Mouse (Mus musculus) neural tube, embryonic 12.5 days (tissue): ENCODE results near the gene Nrxn2. TPM values are rescaled to one million over a fixed set of nuclear protein-coding genes. Genes with fewer than 3 reads are reported as not detected.

ENCODE experiments used
- ATAC-seq: fragments of 200-750 bp; cut with Nextera tagmentation; 2 replicates; pipeline ENCODE4 v1.8.0; 2017; ENCODE audit warnings: low read depth, mild to moderate bottlenecking, moderate TSS enrichment, moderate library complexity; ENCODE audit not compliant: low FRiP score
- H3K27ac ChIP-seq: fragments of 300-500 bp; sonication (generic); 2 replicates; pipeline ENCODE4 v1.5.1; 2016
- H3K27me3 ChIP-seq: fragments of 300-500 bp; sonication (generic); replicated peaks from 2 replicates; pipeline ENCODE4 v1.6.1; 2016; ENCODE audit warnings: mild to moderate bottlenecking
- H3K36me3 ChIP-seq: fragments of 300-500 bp; sonication (generic); 2 replicates; pipeline ENCODE4 v1.6.1; 2016; ENCODE audit warnings: mild to moderate bottlenecking
- H3K4me1 ChIP-seq: fragments of 300-500 bp; sonication (generic); 2 replicates; pipeline ENCODE4 v1.6.1; 2016
- H3K4me2 ChIP-seq: fragments of 300-500 bp; sonication (generic); replicated peaks from 2 replicates; pipeline ENCODE4 v1.6.1; 2016; ENCODE audit warnings: mild to moderate bottlenecking
- H3K4me3 ChIP-seq: fragments of 300-500 bp; sonication (generic); 2 replicates; pipeline ENCODE4 v1.5.1; 2016
- H3K9ac ChIP-seq: fragments of 300-500 bp; sonication (generic); 2 replicates; pipeline ENCODE4 v1.6.1; 2016; ENCODE audit warnings: mild to moderate bottlenecking
- H3K9me3 ChIP-seq: fragments of 300-500 bp; sonication (generic); 2 replicates; pipeline ENCODE4 v1.6.1; 2016; ENCODE audit warnings: mild to moderate bottlenecking
- WGBS: fragments of 180-500 bp; shearing (Covaris S2); methylation state at CpG from one replicate; pipeline ENCODE4 v1.1.7; 2016; 5-methylcytosine and 5-hydroxymethylcytosine counted together
- polyA plus RNA-seq: library from polyadenylated mRNA; unstranded; fragments of >200 nt; fragmentation: Nextera tagmentation; extraction: Ambion mirVana; gene quantifications from 2 replicates; pipeline ENCODE4 v1.2.1, GENCODE M21; 2016

Gene Nrxn2
- polyA plus RNA-seq, 1 experiment from 2014 or later: 31.2 TPM

DNA sequence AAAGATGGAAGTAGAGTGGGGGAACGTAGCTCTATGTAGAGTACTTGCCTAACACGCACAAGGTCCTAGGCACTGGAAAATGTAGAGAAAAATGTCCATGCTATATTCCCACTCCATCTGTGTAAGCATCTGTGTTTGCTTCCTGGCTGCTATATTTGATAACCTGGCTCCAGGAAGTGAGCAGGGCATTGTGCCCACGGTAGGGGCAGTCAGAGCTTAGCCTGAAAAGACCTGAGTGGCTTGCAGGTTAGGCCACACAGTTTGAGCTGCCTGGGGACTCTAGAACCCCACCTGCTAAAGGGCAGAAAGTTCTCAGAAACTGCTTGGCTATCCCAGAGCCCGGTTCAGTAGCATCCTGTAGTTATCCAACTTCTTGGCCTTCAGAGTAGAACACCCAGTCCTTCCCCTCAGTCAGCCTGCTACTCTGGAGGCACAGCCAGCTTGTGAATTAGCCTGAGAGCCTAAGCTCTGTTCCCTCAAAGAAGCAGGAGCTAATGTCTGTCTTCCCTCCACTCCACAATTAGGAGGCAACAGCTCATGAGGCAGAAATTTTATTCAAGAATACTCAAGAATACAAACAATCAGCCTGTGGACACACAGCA is 36.1 kb upstream of the Nrxn2 start:
- no peak for ATAC-seq
- Histone ChIP-seq H3K4me2 (no peak overlapping the region), H3K27ac (no peak overlapping the region), H3K4me3 (no peak overlapping the region), H3K4me1 (peaks cover 11% of the 10 kb centered on the region), H3K27me3 (no peaks in the 10 kb centered on the region), H3K36me3 (peaks cover 14% of the 10 kb centered on the region), H3K9ac (no peak overlapping the region), H3K9me3 (no peaks in the 10 kb centered on the region)
- WGBS: 84% methylated on average over 4 of the region's 4 CpGs

- Histone ChIP-seq H3K9me3 (no peaks in the 10 kb centered on the region), H3K4me2 (no peak overlapping the region), H3K4me1 (peaks cover 7% of the 10 kb centered on the region; the same call in 1 of the 2 replicates), H3K27ac (no peak overlapping the region), H3K4me3 (no peak overlapping the region), H3K36me3 (0 out of 2 replicates have a peak, but pooled peaks cover 4% of the 10 kb centered on the region), H3K27me3 (no peaks in the 10 kb centered on the region), H3K9ac (0 out of 2 replicates have a peak overlapping the region, but pooled peaks have one; percentile 5)
- ATAC-seq: no peak
- 52% methylated on average over 5 of the region's 5 CpGs for WGBS
Measured at GRCm38 (mm10) chr19:6383470-6383869, 35.1 kb upstream of the Nrxn2 start.

DNA sequence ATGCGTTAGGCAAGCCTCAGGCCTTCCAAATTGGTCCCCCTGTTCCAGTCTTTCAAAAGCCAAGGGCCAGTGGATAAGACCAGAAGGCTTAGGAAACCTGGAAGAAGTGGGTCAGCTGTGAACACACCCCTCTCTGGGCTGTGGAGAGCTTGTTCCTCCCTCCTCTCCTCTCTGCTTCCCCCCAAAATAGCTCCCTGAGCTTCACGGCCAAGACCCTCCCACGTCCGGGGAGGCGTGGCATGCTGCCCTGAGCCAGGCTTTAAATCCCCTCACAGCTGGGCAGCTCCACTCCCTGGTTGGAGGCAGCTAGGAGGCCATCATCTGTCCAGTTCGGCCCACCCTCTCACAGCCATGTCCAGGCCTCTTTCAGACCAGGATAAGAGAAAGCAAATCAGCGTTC is 34.4 kb upstream of the Nrxn2 start, which contains the start of gene Pygm:
TSS of gene Pygm (plus strand) at position 272 of the 400 bp plus-strand sequence.
- Histone ChIP-seq H3K4me1 (peaks cover 8% of the 10 kb centered on the region; the same call in 1 of the 2 replicates), H3K36me3 (no peaks in the 10 kb centered on the region), H3K27ac (no peak within 1 kb of the TSS), H3K27me3 (no peaks in the 10 kb centered on the region), H3K4me2 (no peak within 1 kb of the TSS), H3K9me3 (no peaks in the 10 kb centered on the region), H3K4me3 (no peak within 1 kb of the TSS), H3K9ac (0 out of 2 replicates have a peak within 1 kb of the TSS, but pooled peaks have one; percentile 5)
- no peak for ATAC-seq
- 20% methylated on average over 7 of the region's 7 CpGs for WGBS

DNA sequence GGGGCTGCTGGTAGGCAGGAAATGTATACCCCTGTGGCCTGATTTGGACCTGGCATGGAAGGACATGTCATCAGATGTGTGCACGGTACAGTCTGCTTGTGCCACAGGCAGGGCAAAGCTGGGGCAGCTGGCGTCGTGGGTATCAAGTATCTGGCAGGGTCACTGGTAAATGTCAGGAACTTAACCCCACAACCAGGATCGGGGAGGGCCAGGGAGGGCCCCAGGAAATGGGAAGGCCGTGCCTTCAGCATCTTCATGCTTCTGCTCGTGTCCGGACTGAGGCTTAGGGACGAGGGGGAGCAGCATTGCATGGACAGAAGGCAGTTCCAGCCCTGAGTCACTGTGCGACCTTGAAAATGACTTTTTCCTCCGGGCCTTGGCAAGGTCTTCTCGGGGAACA is 33.6 kb upstream of the Nrxn2 start:
- peaks cover 16% of the 10 kb centered on the region for H3K4me1 ChIP-seq
- WGBS: 84% methylated on average over 11 of the region's 11 CpGs
- no peak for ATAC-seq

DNA sequence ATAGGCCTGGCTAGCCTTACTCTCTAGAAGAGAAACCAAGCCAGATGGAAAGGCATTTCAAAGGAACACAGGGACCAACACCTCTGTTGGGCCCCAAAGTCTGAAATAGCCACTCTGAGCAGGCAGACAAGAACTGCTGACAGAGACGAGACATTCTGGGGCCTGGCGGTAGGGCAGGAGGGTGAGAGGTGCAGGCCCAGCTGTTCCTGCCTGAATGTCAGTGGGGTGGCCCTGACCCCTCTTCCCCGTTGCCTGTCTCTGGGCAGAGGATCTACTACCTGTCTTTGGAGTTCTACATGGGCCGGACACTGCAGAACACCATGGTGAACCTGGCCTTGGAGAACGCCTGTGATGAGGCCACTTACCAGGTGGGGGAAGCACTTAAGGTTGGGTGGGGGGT is 33.1 kb upstream of the Nrxn2 start:
- H3K4me3 ChIP-seq: no peak overlapping the region
- WGBS: 85% methylated on average over 5 of the region's 5 CpGs
- no peak for ATAC-seq
- no peak overlapping the region for H3K9ac ChIP-seq
- no peaks in the 10 kb centered on the region for H3K36me3 ChIP-seq
- no peaks in the 10 kb centered on the region for H3K9me3 ChIP-seq
- H3K27ac ChIP-seq: no peak overlapping the region
- H3K4me2 ChIP-seq: no peak overlapping the region
- no peaks in the 10 kb centered on the region for H3K27me3 ChIP-seq
- peaks cover 16% of the 10 kb centered on the region for H3K4me1 ChIP-seq

More for the DNA sequence above, 33.6 kb upstream of the Nrxn2 start:
- no peak overlapping the region for H3K4me3 ChIP-seq
- no peak overlapping the region for H3K4me2 ChIP-seq
- H3K9me3 ChIP-seq: no peaks in the 10 kb centered on the region
- H3K9ac ChIP-seq: no peak overlapping the region
- no peak overlapping the region for H3K27ac ChIP-seq
- no peaks in the 10 kb centered on the region for H3K27me3 ChIP-seq
- H3K36me3 ChIP-seq: no peaks in the 10 kb centered on the region

DNA sequence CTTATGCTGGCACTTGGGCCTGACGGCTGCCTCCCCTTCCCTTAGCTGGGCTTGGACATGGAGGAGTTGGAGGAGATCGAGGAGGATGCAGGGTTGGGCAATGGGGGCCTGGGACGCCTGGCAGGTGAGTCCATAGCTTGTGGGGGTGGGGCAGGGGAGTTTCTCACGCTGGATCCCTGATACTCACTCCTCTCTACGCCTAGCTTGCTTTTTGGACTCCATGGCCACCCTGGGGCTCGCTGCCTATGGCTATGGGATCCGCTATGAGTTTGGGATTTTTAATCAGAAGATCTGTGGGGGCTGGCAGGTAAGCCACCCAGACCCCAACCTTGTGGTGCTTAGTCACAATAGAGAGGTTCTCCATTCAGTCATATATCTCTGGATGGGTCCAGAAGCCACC is 32.7 kb upstream of the Nrxn2 start:
- H3K9ac ChIP-seq: no peak overlapping the region
- ATAC-seq: no peak
- H3K36me3 ChIP-seq: no peaks in the 10 kb centered on the region
- H3K27ac ChIP-seq: no peak overlapping the region
- H3K27me3 ChIP-seq: no peaks in the 10 kb centered on the region
- H3K9me3 ChIP-seq: no peaks in the 10 kb centered on the region
- H3K4me3 ChIP-seq: no peak overlapping the region
- no peak overlapping the region for H3K4me2 ChIP-seq
- H3K4me1 ChIP-seq: peaks cover 16% of the 10 kb centered on the region
- 75% methylated on average over 7 of the region's 7 CpGs for WGBS

- 60% methylated on average over 9 of the region's 9 CpGs for WGBS
- no peaks in the 10 kb centered on the region for H3K36me3 ChIP-seq
- no peak overlapping the region for H3K9ac ChIP-seq
Measured at GRCm38 (mm10) chr19:6386234-6386633, 32.3 kb upstream of the Nrxn2 start.

GRCm38 (mm10) chr19:6388006-6388405 is 30.5 kb upstream of the Nrxn2 start:
- Histone ChIP-seq H3K9me3 (no peaks in the 10 kb centered on the region), H3K4me1 (peaks cover 16% of the 10 kb centered on the region), H3K27ac (no peak overlapping the region), H3K9ac (no peak overlapping the region), H3K4me2 (no peak overlapping the region), H3K36me3 (no peaks in the 10 kb centered on the region), H3K4me3 (no peak overlapping the region), H3K27me3 (no peaks in the 10 kb centered on the region)
- WGBS: 83% methylated on average over 13 of the region's 13 CpGs
- no peak for ATAC-seq

More at GRCm38 (mm10) chr19:6386234-6386633, 32.3 kb upstream of the Nrxn2 start:
- ATAC-seq: no peak
- Histone ChIP-seq H3K9me3 (no peaks in the 10 kb centered on the region), H3K4me2 (no peak overlapping the region), H3K27me3 (no peaks in the 10 kb centered on the region), H3K27ac (no peak overlapping the region), H3K4me3 (no peak overlapping the region), H3K4me1 (peaks cover 16% of the 10 kb centered on the region)

DNA sequence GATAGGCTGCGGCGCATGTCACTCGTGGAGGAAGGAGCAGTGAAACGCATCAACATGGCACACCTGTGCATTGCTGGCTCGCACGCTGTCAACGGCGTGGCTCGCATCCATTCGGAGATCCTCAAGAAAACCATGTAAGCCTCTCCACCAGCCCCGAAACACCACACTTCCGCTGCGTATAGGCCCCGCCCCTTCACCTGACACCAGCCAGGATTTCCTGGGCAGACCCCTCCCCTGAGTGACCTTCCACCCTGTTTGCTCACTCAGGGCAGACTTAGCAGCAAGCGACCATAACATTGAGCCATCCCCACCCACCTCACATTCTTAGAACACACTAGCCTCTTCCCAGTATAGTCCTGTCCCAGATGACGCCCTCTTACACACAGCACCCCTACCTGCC is 28.7 kb upstream of the Nrxn2 start:
- 0 out of 2 replicates have a peak overlapping the region, but pooled peaks have one; percentile 7 for H3K4me3 ChIP-seq
- H3K27ac ChIP-seq: no peak overlapping the region
- H3K4me2 ChIP-seq: peak overlapping the region; percentile 47
- peaks cover 12% of the 10 kb centered on the region for H3K4me1 ChIP-seq
- H3K9ac ChIP-seq: no peak overlapping the region
- no peaks in the 10 kb centered on the region for H3K27me3 ChIP-seq
- no peak for ATAC-seq
- WGBS: 12% methylated on average over 16 of the region's 16 CpGs
- H3K9me3 ChIP-seq: no peaks in the 10 kb centered on the region
- H3K36me3 ChIP-seq: no peaks in the 10 kb centered on the region

DNA sequence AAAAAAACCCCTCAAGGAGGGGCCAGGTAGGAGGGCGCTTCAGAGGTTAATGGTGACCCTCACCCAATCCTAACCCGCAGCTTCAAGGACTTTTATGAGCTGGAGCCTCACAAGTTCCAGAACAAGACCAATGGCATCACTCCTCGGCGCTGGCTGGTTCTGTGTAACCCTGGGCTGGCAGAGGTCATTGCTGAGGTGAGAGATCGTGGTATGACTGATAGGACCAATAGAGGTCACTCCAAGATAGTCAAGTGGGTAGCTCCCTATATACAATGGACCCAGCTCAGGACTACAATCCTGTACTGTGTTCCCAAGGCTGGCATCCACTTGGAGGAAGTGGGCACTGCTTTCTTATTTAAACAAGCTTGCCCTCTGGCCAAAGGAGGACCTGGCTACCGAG is 28.3 kb upstream of the Nrxn2 start:
- WGBS: 63% methylated on average over 6 of the region's 6 CpGs

GRCm38 (mm10) chr19:6392743-6393393 is 25.7 kb upstream of the Nrxn2 start:
- no peak for ATAC-seq
- 91% methylated on average over 14 of the region's 14 CpGs for WGBS
- no peak overlapping the region for H3K4me3 ChIP-seq
- H3K9me3 ChIP-seq: no peaks in the 10 kb centered on the region
- no peak overlapping the region for H3K4me2 ChIP-seq
- peaks cover 7% of the 10 kb centered on the region; the same call in 1 of the 2 replicates for H3K27me3 ChIP-seq
- H3K36me3 ChIP-seq: no peaks in the 10 kb centered on the region
- peaks cover 9% of the 10 kb centered on the region; the same call in 1 of the 2 replicates for H3K4me1 ChIP-seq
- no peak overlapping the region for H3K9ac ChIP-seq
- H3K27ac ChIP-seq: no peak overlapping the region

More for the DNA sequence above, 28.3 kb upstream of the Nrxn2 start:
- Histone ChIP-seq H3K36me3 (no peaks in the 10 kb centered on the region), H3K27me3 (no peaks in the 10 kb centered on the region), H3K9ac (no peak overlapping the region), H3K4me3 (no peak overlapping the region), H3K4me1 (peaks cover 12% of the 10 kb centered on the region), H3K9me3 (no peaks in the 10 kb centered on the region), H3K27ac (no peak overlapping the region), H3K4me2 (no peak overlapping the region; the same call in 1 of the 2 replicates)
- no peak for ATAC-seq

DNA sequence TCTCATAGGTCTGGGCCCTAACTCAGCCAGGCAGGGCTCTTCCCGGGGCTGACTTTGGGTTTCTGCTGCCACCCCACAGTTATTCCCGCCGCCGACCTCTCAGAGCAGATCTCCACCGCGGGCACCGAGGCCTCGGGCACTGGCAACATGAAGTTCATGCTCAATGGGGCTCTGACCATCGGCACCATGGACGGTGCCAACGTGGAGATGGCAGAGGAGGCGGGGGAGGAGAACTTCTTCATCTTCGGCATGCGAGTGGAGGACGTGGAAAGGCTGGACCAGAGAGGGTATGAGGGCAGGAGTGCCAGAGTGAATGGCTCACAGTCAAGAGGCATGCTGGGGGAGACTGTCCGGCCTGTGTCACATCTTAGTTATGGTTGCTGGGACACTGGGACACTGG is 24.9 kb upstream of the Nrxn2 start:
- peaks cover 7% of the 10 kb centered on the region; the same call in 1 of the 2 replicates for H3K27me3 ChIP-seq

More for the DNA sequence above, 24.9 kb upstream of the Nrxn2 start:
- Histone ChIP-seq H3K4me3 (no peak overlapping the region), H3K9me3 (no peaks in the 10 kb centered on the region), H3K4me1 (peaks cover 14% of the 10 kb centered on the region), H3K4me2 (no peak overlapping the region), H3K27ac (no peak overlapping the region), H3K36me3 (no peaks in the 10 kb centered on the region), H3K9ac (no peak overlapping the region)
- 90% methylated on average over 16 of the region's 16 CpGs for WGBS
- no peak for ATAC-seq
